Mouse (Mus musculus): ENCODE data around the gene Slc4a1.

The Slc4a1 gene

GRCm38 (mm10) chr11:102350981-102351523 is 15.0 kb downstream of the Slc4a1 start:
- no peak for DNase-seq (ENCODE audit: low spot score)

- no peak for DNase-seq (ENCODE audit: low spot score)
Measured at GRCm38 (mm10) chr11:102350416-102350815, 15.6 kb downstream of the Slc4a1 start.

GRCm38 (mm10) chr11:102349189-102349954 is 16.6 kb downstream of the Slc4a1 start:
- DNase-seq (ENCODE audit: low spot score): no peak

GRCm38 (mm10) chr11:102348771-102349170 is 17.2 kb downstream of the Slc4a1 start:
- no peak for DNase-seq (ENCODE audit: low spot score)

GRCm38 (mm10) chr11:102348101-102348585 is 17.9 kb downstream of the Slc4a1 start:
- DNase-seq (ENCODE audit: low spot score): no peak

- no peak for DNase-seq (ENCODE audit: low spot score)
Measured at GRCm38 (mm10) chr11:102347683-102348082, 18.3 kb downstream of the Slc4a1 start.

- no peak for DNase-seq (ENCODE audit: low spot score)
Measured at GRCm38 (mm10) chr11:102346926-102347325, 19.1 kb downstream of the Slc4a1 start.

- DNase-seq (ENCODE audit: low spot score): no peak
Measured at GRCm38 (mm10) chr11:102344458-102344857, 21.5 kb downstream of the Slc4a1 start.

GRCm38 (mm10) chr11:102342742-102343141 is 23.3 kb downstream of the Slc4a1 start:
- no peak for DNase-seq (ENCODE audit: low spot score)

- DNase-seq (ENCODE audit: low spot score): no peak
Measured at GRCm38 (mm10) chr11:102341101-102341500, 24.9 kb downstream of the Slc4a1 start.

GRCm38 (mm10) chr11:102339624-102340023 is 26.4 kb downstream of the Slc4a1 start:
- no peak for DNase-seq (ENCODE audit: low spot score)

- no peak for DNase-seq (ENCODE audit: low spot score)
Measured at GRCm38 (mm10) chr11:102339195-102339594, 26.8 kb downstream of the Slc4a1 start.

- DNase-seq (ENCODE audit: low spot score): no peak
Measured at GRCm38 (mm10) chr11:102338561-102338960, 27.4 kb downstream of the Slc4a1 start.

- no peak for DNase-seq (ENCODE audit: low spot score)
Measured at GRCm38 (mm10) chr11:102337921-102338320, 28.1 kb downstream of the Slc4a1 start.

- no peak for DNase-seq (ENCODE audit: low spot score)
Measured at GRCm38 (mm10) chr11:102336191-102336590, 29.8 kb downstream of the Slc4a1 start.

- DNase-seq (ENCODE audit: low spot score): no peak
Measured at GRCm38 (mm10) chr11:102334973-102335700, 30.9 kb downstream of the Slc4a1 start.

GRCm38 (mm10) chr11:102334010-102334409 is 32.0 kb downstream of the Slc4a1 start:
- no peak for DNase-seq (ENCODE audit: low spot score)

- DNase-seq (ENCODE audit: low spot score): no peak
Measured at GRCm38 (mm10) chr11:102333061-102333460, 32.9 kb downstream of the Slc4a1 start.

- DNase-seq (ENCODE audit: low spot score): no peak
Measured at GRCm38 (mm10) chr11:102331806-102332205, 34.2 kb downstream of the Slc4a1 start.

GRCm38 (mm10) chr11:102330039-102330438 is 36.0 kb downstream of the Slc4a1 start:
- no peak for DNase-seq (ENCODE audit: low spot score)

GRCm38 (mm10) chr11:102329518-102329917 is 36.5 kb downstream of the Slc4a1 start:
- no peak for DNase-seq (ENCODE audit: low spot score)

- no peak for DNase-seq (ENCODE audit: low spot score)
Measured at GRCm38 (mm10) chr11:102327839-102328238, 38.2 kb downstream of the Slc4a1 start.

GRCm38 (mm10) chr11:102327250-102327649 is 38.8 kb downstream of the Slc4a1 start:
- no peak for DNase-seq (ENCODE audit: low spot score)

Measured in embryo, embryonic 10 days (tissue).